Mouse (Mus musculus) 416B (cell line): ENCODE measurements around the gene Gm20388.

Experiments used
- DNase-seq: peaks from one replicate; pipeline ENCODE4 v3.0.0; 2011; ENCODE audit warnings: low read depth

The Gm20388 gene

DNA sequence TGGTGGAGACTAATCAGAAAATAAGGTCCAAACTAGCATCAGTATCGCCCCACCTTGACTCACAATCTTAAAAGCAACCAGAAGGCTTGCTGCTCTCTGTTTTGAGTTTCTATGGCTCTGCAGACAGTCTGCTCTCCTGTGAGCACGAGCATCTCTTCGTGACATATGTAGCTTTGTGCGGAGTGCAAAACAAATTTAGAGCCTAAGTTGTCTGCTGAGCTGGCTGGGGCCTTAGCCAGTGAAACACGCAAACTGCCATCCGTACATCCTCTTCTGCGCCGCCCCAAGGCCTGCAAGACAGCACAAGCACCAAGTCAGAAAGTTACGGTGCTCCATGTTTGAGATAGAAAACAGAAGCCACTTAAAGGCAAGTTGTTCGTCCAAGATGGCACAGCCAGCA, 3814.1 kb downstream of the Gm20388 start:
- DNase-seq = no peak

- DNase-seq = no peak
These were observed 3814.6 kb downstream of the Gm20388 start for GRCm38 (mm10) chr8:123725261-123725660.

DNA sequence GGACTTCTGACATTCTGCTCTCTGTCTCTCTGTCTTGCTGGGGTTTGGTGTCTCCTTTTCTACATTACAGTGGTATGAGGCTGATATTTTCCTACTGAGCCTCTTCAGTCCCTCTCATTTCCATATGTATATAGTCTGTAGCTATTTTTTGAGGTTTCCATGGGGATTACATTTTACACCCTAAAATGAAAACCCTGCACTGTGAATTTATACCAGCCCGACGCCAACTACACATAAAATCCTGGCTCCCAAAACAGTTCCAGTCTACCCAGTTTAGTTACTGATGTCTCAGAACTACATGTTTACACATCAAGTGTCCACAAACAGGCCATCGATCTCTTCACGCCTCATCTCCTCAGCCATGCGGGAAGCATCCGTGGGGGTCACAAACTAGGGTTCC, 3816.1 kb downstream of the Gm20388 start:
- DNase-seq = no peak

- no peak for DNase-seq
These were observed 3818.6 kb downstream of the Gm20388 start for GRCm38 (mm10) chr8:123729055-123729785.

- no peak for DNase-seq
These were observed 3819.3 kb downstream of the Gm20388 start for GRCm38 (mm10) chr8:123729786-123730411.

DNA sequence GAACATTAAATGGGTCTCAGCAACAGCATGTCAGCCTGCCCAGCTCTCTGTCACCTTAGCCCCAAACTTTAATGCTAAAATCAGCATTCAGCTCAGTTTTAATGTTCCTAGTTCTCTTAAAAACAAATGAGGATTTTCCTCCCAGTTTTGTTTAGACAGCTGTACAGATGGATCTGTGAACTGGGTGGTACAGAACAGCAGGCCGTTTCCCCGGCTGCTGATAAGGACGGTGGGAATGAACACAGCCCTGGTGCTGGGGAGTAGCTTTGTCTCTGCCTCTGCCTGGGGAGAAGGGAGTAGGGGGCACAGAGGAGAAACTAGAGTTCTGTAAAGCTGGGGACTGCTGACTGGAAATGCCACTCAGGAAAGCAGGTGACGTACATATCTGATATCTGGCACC, 3821.7 kb downstream of the Gm20388 start:
- DNase-seq = no peak

GRCm38 (mm10) chr8:123734486-123734885, 3823.8 kb downstream of the Gm20388 start:
- no peak for DNase-seq

- no peak for DNase-seq
These were observed 3826.3 kb downstream of the Gm20388 start for GRCm38 (mm10) chr8:123736974-123737373.

DNA sequence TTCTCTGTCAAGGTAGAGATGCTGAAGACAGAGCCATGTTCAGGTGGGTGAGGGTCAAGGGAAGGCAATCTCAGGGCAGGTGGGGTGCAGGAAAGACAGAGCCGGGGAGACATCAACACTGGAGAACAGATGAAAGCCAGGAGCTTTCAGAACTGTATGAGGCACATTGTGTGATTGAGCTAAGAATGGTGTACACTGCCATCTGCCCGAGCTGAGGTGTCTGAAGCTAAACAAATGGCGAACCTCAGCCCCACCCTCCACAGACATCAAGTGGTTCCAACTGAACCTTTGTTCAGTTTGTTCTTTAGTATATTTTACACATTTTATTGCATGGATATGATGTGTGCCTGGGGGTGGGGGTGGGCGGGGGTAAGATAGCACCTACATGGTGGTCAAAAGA, 3829.6 kb downstream of the Gm20388 start:
- no peak for DNase-seq

- DNase-seq = no peak
These were observed 3830.6 kb downstream of the Gm20388 start for GRCm38 (mm10) chr8:123741232-123741631.

DNA sequence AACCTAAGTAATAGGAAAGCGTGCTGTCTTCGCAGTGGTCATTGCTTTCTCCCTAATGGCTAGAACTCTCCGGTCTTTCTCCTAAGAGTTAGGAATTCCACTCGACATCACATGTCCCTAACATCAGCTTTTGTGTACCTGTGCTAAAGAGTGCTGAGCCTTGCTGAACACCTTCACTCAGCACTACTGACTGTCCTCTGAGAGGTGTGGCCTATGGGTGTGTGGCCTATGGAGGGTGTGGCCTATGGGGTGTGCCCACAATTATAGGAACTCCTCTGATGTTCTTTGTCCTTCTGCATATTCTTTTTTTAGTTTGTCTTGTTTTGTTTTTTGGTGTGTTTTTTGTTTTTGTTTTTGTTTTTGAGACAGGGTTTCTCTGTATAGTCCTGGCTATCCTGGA, 3835.8 kb downstream of the Gm20388 start:
- DNase-seq = no peak

- DNase-seq = no peak
These were observed 3837.1 kb downstream of the Gm20388 start for GRCm38 (mm10) chr8:123747772-123748171.

GRCm38 (mm10) chr8:123750171-123750693, 3839.6 kb downstream of the Gm20388 start:
- peak; percentile 65 for DNase-seq

GRCm38 (mm10) chr8:123752773-123753468, 3842.3 kb downstream of the Gm20388 start:
- no peak for DNase-seq

- no peak for DNase-seq
These were observed 3843.1 kb downstream of the Gm20388 start for GRCm38 (mm10) chr8:123753604-123754375.

DNA sequence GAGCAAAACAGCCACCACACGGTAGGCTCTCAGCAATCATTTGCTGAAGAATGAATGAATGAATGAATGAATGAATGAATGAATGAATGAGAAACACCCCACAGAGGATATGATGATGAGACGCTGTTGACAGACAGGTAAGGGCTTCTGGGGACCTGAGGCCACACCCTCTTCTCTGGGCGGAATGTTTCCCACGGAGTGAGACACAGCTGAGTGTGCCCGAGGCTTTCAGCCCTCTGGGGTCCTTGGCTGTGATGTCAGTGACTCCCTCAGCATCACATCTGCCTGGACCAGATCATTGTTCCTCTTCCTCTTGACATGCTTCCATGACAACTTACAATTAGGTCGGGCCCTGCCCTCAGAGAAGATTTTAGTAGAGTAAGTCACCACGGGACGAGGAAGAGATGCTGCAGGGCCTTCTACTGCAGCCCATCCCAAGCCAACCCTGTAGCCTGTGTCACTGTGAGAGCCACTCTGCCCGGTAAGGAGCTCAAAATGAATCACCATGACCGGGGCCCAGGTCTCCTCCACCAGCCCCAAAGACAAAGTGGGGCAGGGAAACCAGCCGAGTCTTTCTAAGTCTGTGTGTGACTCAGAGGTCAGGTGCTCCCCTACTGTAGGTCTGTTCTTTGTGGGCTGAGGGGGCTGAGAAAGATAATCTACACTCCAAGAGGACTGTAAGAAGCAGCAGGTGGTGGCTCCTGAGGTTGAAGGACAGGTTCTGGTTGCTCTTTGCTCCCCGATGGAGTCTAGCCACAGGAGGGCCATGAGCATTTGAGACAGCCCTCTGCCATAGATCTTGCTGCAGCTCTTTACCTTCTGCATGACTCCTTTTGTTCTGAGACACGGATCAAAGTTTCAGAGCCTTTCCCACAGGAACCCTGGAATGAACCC, 3844.1 kb downstream of the Gm20388 start:
- no peak for DNase-seq

DNA sequence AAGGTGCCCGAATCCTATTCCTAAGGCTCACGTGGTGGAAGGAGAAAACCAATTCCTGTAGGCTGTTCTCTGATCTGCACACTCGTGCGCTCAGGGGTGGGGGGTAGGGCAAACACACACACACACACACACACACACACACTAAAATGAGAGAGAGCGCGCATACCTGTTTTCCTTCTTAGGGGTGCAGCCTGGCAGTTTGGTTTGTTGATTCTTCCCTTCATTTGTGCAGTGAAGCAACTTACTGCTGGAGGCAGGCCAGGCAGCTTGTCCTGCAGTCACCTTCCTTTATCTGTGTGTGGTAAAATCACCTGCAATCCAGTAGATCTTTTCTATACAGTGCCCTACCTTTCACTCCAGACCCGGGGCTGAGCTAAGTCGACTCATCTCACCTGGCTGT, 3846.3 kb downstream of the Gm20388 start:
- no peak for DNase-seq

DNA sequence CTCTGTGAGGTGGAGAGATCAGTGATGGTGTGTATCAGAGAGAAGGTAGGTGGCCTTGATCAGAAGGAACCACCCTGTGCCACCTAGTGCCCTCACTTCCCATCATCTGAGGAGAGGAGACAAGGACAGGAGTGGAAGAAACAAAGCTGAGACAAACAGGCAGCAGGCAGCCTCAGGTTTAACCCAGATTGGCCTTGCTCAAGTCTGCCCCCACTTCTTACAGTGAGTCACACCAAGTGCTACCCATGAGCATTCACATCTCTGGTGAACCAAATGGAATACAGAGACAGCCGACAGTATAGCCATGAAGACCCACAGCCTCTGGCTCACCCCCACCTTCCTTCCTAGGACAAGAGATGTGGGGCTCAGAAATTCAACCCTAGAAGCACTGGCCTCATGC, 3848.3 kb downstream of the Gm20388 start:
- no peak for DNase-seq

- DNase-seq = no peak
These were observed 3849.3 kb downstream of the Gm20388 start for GRCm38 (mm10) chr8:123759933-123760332.

DNA sequence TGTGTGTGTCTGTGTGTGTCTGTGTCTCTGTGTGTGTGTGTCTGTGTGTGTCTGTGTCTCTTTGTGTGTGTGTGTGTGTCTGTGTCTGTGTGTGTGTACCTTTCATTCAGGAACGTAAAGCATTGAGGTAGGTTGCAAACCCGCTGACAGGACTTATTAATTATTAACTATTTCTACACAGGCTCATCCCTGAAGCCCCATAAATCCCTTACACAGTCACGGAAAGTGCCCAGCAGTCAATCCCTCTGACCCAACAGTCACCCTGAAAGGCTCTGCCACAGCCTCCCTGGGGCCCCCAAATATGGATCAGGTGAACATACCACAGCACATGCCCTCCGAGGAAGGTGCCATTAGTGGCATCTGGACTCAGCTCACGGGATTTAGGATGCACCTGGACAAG, 3849.9 kb downstream of the Gm20388 start:
- DNase-seq = no peak

GRCm38 (mm10) chr8:123761266-123761882, 3850.7 kb downstream of the Gm20388 start:
- DNase-seq = no peak
